Mouse (Mus musculus): ENCODE measurements around the gene Tmem38b.

Tmem38b gene

DNA sequence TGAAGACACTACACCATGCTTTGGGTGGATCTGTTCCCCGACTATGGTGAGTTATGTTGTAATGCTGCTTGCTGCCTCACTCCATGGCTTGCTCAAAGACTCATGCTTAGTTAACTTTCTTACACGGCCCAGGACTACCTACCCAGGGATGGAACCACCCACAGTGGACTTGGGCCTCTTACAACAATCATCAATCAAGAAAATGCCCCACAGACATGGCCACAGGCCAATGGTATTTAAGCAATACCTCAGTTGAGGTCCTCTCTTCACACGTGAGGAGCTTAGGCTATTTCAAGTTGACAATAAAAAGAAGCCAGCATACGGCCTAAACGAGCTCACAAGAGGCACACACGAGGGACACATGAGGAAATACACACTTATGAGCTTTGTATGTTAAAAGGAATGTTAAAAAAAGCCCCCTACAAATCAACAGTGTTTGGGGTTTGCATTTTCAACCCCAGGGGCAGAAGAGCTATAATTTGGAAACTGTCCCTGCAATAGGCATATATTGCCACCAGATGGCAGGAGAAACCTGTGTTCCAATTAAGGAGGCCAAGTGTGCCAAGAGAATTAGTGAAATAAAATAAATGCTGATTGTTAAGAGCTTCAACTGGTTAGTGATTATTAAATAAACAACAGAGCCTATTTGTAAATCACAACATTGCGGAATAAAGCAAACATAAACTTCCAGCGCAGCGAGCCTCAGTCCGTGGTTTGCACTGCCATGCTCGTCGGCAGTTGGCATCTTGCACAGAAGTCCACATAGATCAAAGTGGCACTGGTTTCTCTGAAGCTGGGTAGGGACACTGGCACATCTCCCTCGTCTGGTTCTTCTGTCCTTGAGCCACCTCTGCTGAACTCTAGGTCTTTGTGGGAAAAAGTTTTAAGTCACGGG is 58.8 kb downstream of the Tmem38b start:
- peak in 1 of 2 experiments; percentile 19 for DNase-seq (ENCODE audit: low spot score in 2 of 2)

DNA sequence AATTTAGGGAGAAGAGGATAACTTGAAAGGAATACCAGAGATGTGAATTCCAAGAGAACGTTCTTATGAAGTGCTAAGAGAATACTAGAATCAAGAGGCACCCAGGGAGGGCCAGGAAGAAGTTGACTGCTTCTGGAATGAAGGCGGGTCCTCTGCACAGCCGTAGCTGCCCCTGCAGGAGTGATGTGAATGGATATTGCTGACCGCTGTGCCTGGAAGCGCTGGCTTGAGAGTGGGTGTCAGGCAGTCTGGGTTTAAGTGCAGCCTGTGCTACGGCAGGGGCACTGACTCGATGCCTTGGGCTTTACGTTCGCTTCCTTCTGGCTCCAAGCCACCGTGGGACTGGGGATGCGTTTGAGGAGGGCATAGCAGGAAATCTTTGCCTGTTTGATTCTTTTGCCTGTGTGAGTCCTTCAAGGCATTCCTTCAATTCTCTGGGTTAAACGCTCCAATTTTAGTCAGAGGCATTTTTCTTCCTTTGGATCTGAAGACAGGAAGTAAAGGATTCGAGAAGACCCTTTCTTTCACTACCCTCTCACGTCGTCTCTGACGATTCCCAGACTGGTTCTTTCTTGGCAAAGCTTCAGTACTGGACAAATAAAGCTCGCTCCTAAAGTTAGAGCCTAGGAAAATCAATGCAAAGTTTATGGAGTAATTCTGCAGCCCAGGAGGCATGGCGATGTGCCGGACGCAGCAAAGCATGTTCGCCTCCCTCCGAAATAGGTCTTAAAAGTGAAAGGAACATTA is 60.7 kb downstream of the Tmem38b start:
- no peak for DNase-seq (ENCODE audit: low spot score in 2 of 2)

DNA sequence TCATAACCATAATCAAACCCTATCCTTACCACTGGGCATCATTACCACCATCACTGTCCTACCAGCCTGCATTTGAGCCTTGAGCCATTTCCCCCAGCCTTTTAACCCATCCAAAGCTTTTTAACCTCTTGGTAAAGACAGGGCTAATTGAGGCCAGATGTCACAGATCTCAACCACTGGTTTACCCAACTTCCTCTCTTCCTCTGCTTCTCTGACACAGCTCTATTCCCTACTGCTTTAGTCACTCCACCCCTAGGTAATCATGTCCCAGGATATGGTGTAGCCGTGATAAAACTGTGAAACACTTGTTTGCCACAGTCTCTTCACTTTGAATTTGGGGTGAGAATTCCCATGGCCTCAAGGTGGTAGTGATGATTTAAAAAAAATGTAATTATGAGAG is 69.5 kb downstream of the Tmem38b start:
- DNase-seq (ENCODE audit: low spot score in 2 of 2), result no peak

DNA sequence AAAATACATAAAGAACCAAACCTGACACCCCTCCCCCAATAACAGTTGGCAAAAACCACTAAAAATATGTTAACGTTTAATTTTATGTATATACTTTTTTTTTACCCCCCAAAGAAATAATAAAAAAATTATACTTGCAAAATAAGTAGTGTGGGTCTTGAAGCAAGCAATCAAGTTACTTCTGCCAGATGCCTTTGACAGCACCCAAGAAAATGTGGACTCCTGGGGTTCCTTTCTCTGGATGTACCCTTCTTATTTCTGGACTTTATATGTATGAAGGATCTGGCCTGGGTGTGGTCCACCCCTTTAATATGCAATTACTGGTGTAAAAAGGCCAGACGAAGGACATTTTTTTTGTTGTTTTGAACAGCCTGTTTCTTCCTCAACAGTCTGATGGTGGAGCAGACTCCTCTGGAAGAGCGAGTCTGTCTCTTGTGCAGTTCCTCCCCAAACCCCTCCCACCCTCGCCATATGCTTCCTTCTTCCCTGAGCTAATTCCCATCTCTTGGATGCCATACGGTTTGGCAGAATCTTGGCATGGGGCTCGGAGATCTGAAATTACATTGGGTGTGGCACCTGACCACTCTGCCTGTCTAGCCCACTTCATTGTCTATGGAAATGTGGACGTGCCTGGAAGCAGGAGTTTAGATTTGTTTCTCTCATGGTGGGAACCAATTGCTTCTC is 70.4 kb downstream of the Tmem38b start:
- DNase-seq (ENCODE audit: low spot score in 2 of 2), result no peak

DNA sequence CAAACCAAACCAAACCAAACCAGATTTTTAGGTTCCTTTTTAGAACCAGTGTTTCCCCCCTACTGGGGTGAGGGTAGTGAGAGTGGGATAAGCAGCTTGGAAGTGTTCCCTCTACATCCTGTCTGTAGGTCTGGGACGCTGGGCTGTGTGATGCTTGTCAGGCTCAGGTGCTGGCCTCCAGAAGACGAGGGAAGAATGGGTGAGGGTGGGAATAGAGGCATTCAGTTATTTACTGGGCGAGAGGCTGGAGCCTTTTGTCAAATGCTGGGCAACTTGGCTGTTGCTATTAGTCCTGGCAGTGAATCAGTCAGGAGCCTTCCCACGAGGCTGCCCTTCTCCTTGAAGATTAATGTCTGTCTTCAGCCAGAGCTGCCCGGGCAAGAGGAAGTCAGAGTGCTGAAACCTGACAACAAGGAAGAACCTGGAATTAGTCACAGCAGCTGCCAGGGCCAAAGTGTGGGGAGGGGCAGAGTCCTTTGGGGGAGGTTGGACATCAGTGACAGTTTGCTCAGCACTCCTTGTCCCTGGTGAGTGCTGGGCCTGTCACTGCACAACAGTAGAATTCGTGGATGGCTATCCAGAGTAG is 74.6 kb downstream of the Tmem38b start:
- peak; percentile 23 to 43 for DNase-seq (ENCODE audit: low spot score in 2 of 2)

DNA sequence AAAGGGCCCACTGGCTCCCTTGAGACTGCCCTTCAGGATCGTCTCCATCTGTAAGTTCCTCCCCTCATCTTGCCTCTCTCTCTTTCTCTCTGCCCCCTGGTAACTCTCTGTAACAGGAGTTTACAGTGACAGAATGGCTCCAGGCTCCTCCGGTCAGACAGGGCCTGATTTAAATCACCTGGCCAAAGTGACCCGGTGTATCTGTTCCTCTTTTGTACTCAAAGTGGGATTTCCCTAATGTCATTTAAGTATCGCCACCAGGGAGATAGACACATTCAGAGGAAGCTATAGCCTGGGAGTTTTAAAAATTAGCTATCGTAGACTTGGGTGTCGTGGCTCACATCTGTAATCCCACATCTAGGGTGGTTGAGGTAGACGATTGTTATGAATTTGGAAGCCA is 78.5 kb downstream of the Tmem38b start:
- no peak for DNase-seq (ENCODE audit: low spot score in 2 of 2)

DNA sequence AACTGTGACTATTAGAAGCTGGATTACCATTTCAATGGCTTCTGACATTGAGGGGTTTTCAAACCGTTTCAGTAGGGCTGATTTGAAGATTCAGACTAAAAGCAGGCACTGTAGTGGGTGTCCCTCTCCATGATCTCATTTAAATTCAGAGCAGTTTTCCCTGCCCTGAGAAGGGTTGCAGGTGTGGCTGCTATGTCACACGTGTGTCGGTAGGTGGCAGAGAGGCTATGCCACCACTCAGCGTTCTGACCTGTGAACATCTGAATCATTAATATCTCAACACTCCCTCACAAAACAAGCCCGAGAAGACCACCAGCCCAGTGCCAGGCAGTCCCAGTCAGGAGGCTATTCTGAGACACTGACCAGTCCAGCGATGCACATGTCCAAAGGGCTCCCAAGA is 79.7 kb downstream of the Tmem38b start:
- no peak for DNase-seq (ENCODE audit: low spot score in 2 of 2)

DNA sequence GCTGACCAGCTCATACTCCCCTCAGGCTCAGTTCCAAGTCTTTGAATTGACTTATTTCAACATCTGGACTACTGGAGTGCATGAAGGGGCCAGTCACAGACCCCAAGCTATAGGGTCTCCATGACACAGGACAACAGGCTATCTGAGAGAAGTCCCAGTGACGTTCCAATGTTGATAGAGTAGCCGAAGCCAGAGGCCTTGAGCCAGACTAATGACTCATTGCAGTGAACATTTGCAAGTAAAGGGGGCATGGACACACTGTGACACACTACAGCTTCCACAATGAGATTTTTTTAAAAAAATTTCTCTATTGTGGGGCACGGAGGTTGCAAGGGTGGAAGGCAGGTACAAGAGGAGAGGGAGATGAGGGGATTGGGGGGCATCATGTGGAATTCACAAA is 81.2 kb downstream of the Tmem38b start:
- no peak for DNase-seq (ENCODE audit: low spot score in 2 of 2)
